Mouse (Mus musculus): ENCODE measurements around the gene Mlf1. TPM values are rescaled to one million over a fixed set of nuclear protein-coding genes. Genes with fewer than 3 reads are reported as not detected.
A peak's percentile ranks its signal among the peaks of the same experiment; 100 is the strongest.

The Mlf1 gene
- polyA plus RNA-seq, 1 experiment, result 2.2 TPM

DNA sequence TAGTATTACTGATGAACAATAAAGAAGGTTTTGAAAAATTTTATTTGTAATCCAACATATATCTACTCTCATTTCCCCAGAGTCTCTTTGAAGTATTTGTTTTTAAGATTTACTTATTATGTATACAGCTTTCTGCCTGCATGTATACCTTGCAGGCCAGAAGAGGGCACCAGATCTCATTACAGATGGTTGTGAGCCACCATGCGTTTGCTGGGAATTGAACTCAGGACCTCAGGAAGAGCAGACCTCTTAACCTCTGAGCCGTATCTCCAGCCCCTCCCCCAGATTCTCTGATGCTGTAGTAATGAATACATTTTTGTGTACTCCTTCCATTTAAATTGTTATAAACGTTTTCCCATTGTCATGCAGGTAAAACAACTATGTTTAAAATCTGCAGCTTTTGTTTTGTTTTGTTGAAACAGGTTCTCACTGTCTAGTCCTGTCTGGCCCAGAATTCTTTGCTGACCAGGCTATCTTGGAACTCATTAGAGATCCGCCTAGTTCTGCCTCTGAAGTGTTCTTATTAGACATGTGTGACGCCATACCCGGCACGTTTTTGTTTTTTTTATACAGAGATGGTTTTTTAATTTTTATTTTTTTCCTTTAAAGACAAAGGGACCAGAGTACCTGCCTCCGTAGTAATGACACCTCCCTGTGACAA is 55.6 kb downstream of the Mlf1 start:
- WGBS, result 39% methylated on average over 8 of the region's 8 CpGs
- TF ChIP-seq POLR2A (IDR thresholded peaks at IDR 0.05; ENCODE audit: control insufficient read depth, extremely low read depth, insufficient read depth, low read length, poor library complexity), result no peak
- no peak for TF ChIP-seq CTCF (IDR thresholded peaks at IDR 0.05; ENCODE audit: borderline replicate concordance, control insufficient read depth, extremely low read depth, insufficient read depth, low read length, poor library complexity)
- H3K4me1 ChIP-seq (replicated peaks; ENCODE audit: control insufficient read depth, insufficient read depth, low read length), result peaks cover 8% of the 10 kb centered on the region

DNA sequence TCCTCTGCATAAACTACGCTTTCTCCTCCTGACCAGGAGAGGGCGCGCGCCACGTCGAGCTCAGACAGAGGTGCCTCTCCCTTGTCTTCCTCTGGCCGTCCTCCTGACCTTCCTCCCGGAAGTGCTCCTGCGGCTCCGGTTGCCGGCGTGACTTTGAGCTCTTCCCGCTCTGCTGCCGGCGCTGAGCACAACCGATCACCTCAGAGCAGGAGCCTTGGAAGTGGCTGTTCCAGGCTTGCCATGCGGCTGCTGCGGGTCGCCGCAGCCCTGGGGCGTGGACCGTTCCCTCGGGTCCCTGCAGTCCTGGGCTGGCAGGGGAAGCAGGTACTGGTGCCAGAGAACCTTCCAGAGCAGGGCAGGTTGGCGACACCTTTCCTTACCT is 56.1 kb downstream of the Mlf1 start, which contains the start of gene Gfm1:
Gfm1 (plus strand) TSS at position 98 of the 382 bp plus-strand sequence.
- Histone ChIP-seq H3K4me3 (ENCODE audit: control insufficient read depth, insufficient read depth, low read length) (peak within 1 kb of the TSS; percentile 69), H3K4me1 (replicated peaks; ENCODE audit: control insufficient read depth, insufficient read depth, low read length) (peaks cover 8% of the 10 kb centered on the region), H3K36me3 (ENCODE audit: control insufficient read depth, insufficient read depth, low read length) (peaks cover 15% of the 10 kb centered on the region; the same call in 1 of the 2 replicates), H3K27me3 (ENCODE audit: control insufficient read depth, insufficient read depth, low read length) (no peaks in the 10 kb centered on the region), H3K27ac (ENCODE audit: control insufficient read depth, insufficient read depth, low read length) (no peak within 1 kb of the TSS)
- DNase-seq, result peak; percentile 86
- TF ChIP-seq POLR2A (IDR thresholded peaks at IDR 0.05; ENCODE audit: control insufficient read depth, extremely low read depth, insufficient read depth, low read length, poor library complexity), result 0 out of 2 replicates have a peak, but pooled peaks have one; percentile 34
- peak; percentile 88 for TF ChIP-seq CTCF (IDR thresholded peaks at IDR 0.05; ENCODE audit: borderline replicate concordance, control insufficient read depth, extremely low read depth, insufficient read depth, low read length, poor library complexity)
- under 1% methylated on average over 24 of the region's 24 CpGs for WGBS

More for the DNA sequence above, 55.6 kb downstream of the Mlf1 start:
- H3K27me3 ChIP-seq (ENCODE audit: control insufficient read depth, insufficient read depth, low read length), result no peaks in the 10 kb centered on the region
- H3K4me3 ChIP-seq (ENCODE audit: control insufficient read depth, insufficient read depth, low read length), result peak overlapping the region; percentile 69; the same call in 1 of the 2 replicates
- DNase-seq, result no peak
- H3K36me3 ChIP-seq (ENCODE audit: control insufficient read depth, insufficient read depth, low read length), result peaks cover 15% of the 10 kb centered on the region; the same call in 1 of the 2 replicates
- no peak overlapping the region for H3K27ac ChIP-seq (ENCODE audit: control insufficient read depth, insufficient read depth, low read length)

DNA sequence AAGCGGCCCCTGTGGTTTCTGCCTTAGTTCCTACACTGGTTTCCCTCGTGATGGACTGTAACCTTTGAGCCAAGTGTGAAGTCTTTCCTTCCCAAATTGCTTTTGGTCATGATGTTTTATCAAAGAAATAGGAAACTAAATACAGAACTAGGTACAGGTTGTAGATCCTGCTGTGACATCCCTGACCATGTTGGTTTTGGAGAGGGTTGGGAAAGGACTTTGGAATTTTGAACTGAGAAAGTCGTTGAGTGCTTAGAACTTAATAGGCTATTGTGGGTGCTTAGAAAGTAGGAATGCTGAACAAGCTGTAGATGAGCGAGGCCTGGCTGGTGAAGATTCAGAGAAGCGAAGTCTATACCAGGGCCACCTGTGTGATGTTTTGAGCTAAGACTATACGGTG is 60.1 kb downstream of the Mlf1 start:
- no peak overlapping the region for H3K27ac ChIP-seq (ENCODE audit: control insufficient read depth, insufficient read depth, low read length)
- DNase-seq, result no peak
- H3K36me3 ChIP-seq (ENCODE audit: control insufficient read depth, insufficient read depth, low read length), result peaks cover 25% of the 10 kb centered on the region
- no peak overlapping the region for H3K4me3 ChIP-seq (ENCODE audit: control insufficient read depth, insufficient read depth, low read length)
- 95% methylated on average over 6 of the region's 6 CpGs for WGBS
- H3K27me3 ChIP-seq (ENCODE audit: control insufficient read depth, insufficient read depth, low read length), result no peaks in the 10 kb centered on the region
- TF ChIP-seq POLR2A (IDR thresholded peaks at IDR 0.05; ENCODE audit: control insufficient read depth, extremely low read depth, insufficient read depth, low read length, poor library complexity) (no peak), CTCF (IDR thresholded peaks at IDR 0.05; ENCODE audit: borderline replicate concordance, control insufficient read depth, extremely low read depth, insufficient read depth, low read length, poor library complexity) (no peak)
- H3K4me1 ChIP-seq (replicated peaks; ENCODE audit: control insufficient read depth, insufficient read depth, low read length), result peaks cover 8% of the 10 kb centered on the region

DNA sequence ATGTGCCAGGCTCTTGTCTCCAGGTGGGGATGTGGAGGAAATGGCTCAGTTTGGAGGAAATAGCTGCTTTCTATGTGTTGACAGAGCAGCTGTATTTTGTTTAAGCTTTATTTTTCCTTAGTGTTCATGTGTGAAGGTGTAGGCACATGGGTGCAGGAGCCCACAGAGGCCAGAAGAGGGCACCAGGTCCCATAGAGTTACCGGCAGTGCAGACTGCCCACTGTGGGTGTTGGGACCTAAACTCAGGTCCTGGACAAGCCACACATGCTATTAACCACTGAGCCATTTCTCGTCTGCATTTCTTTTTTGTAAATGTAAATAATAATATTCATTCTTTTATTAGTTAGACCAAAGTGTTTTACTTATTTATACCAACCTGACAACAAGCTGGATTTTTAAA is 73.2 kb downstream of the Mlf1 start:
- DNase-seq, result no peak
- H3K27me3 ChIP-seq (ENCODE audit: control insufficient read depth, insufficient read depth, low read length), result no peaks in the 10 kb centered on the region
- whole genome bisulfite sequencing, result 94% methylated on average over 2 of the region's 2 CpGs
- no peak overlapping the region for H3K27ac ChIP-seq (ENCODE audit: control insufficient read depth, insufficient read depth, low read length)
- H3K4me1 ChIP-seq (replicated peaks; ENCODE audit: control insufficient read depth, insufficient read depth, low read length), result no peaks in the 10 kb centered on the region
- TF ChIP-seq CTCF (IDR thresholded peaks at IDR 0.05; ENCODE audit: borderline replicate concordance, control insufficient read depth, extremely low read depth, insufficient read depth, low read length, poor library complexity) (no peak), POLR2A (IDR thresholded peaks at IDR 0.05; ENCODE audit: control insufficient read depth, extremely low read depth, insufficient read depth, low read length, poor library complexity) (no peak)
- H3K36me3 ChIP-seq (ENCODE audit: control insufficient read depth, insufficient read depth, low read length), result peaks cover 24% of the 10 kb centered on the region
- no peak overlapping the region for H3K4me3 ChIP-seq (ENCODE audit: control insufficient read depth, insufficient read depth, low read length)

Other genes starting within 250 kb of the Mlf1 start
- not detected in 2 replicates for gene Gm17402, start 1.1 kb downstream of the Mlf1 start, polyA plus RNA-seq (2012; rRNA removed)
- gene Gfm1, start 56.0 kb downstream of the Mlf1 start, polyA plus RNA-seq (2012; rRNA removed), result 14.9 and 17.8 TPM in 2 replicates
- 45.3 and 51.5 TPM in 2 replicates for gene Lxn, start 89.8 kb downstream of the Mlf1 start, polyA plus RNA-seq (2012; rRNA removed)
- gene Rarres1, start 141.4 kb downstream of the Mlf1 start, polyA plus RNA-seq (2012; rRNA removed), result 2.8 and 3.0 TPM in 2 replicates
- 33.2 and 35.3 TPM in 2 replicates for gene Mfsd1, start 208.6 kb downstream of the Mlf1 start, polyA plus RNA-seq (2012; rRNA removed)

All from thymus, adult 2 months (tissue).